Mouse (Mus musculus): Measurements from ENCODE around the gene Scrn2. TPM values are rescaled to one million over a fixed set of nuclear protein-coding genes. Genes with fewer than 3 reads are reported as not detected.

Scrn2 gene
- total RNA-seq, 2 experiments from 2014 or later: 10.2 to 11.6 TPM

Small RNA genes lying within 50 kb of the gene (microRNA-seq; reads per million reads assigned to microRNA genes)
- gene Mir8103: 0.81 to 1.6 reads per million in 2 experiments

Other genes with a start within 250 kb of the Scrn2 start
- 10 to 100 TPM; 36.4 to 46.8 TPM for gene Cbx1, start 240.8 kb upstream of the Scrn2 start, total RNA-seq (2021)
- 100 to 1,000 TPM; 346 to 358 TPM for gene Nfe2l1, start 200.0 kb upstream of the Scrn2 start, total RNA-seq (2021)
- 10 to 100 TPM; 34.6 to 35.8 TPM for gene Copz2, start 180.1 kb upstream of the Scrn2 start, total RNA-seq (2021)
- gene Cdk5rap3, start 113.4 kb upstream of the Scrn2 start, total RNA-seq (2021): 10 to 100 TPM; 22.3 to 23.3 TPM
- 1 to 10 TPM in 1 of 2 experiments, under 1 TPM in 1; 0.88 to 1.8 TPM for gene Prr15l, start 101.8 kb upstream of the Scrn2 start, total RNA-seq (2021)
- 10 to 100 TPM; 14.1 to 15.0 TPM for gene Pnpo, start 86.0 kb upstream of the Scrn2 start, total RNA-seq (2021)
- gene Sp2, start 47.0 kb upstream of the Scrn2 start, total RNA-seq (2021): 10 to 100 TPM; 11.4 to 12.0 TPM
- under 1 TPM; 0.07 to 0.12 TPM for gene Sp6, start 16.5 kb upstream of the Scrn2 start, total RNA-seq (2021)
- gene Lrrc46, start 11.5 kb downstream of the Scrn2 start, total RNA-seq (2021): under 1 TPM; 0.27 to 0.69 TPM
- 10 to 100 TPM; 79.9 to 88.0 TPM for gene Mrpl10, start 11.6 kb downstream of the Scrn2 start, total RNA-seq (2021)
- gene Osbpl7, start 20.7 kb downstream of the Scrn2 start, total RNA-seq (2021): 1 to 10 TPM; 4.6 to 4.9 TPM
- gene Tbx21, start 85.4 kb downstream of the Scrn2 start, total RNA-seq (2021): under 1 TPM in 1 of 2 experiments, not detected in 1; 0.12 TPM
- gene Tbkbp1, start 121.6 kb downstream of the Scrn2 start, total RNA-seq (2021): 10 to 100 TPM; 13.4 to 15.8 TPM
- gene Kpnb1, start 157.9 kb downstream of the Scrn2 start, total RNA-seq (2021): 10 to 100 TPM; 86.3 to 94.8 TPM